Mouse (Mus musculus) limb, embryonic 10.5 days (tissue): ENCODE data around the gene Diras1. TPM values are rescaled to one million over a fixed set of nuclear protein-coding genes. Genes with fewer than 3 reads are reported as not detected.

ENCODE experiments used
- DNase-seq: peaks from one replicate; pipeline ENCODE4 v3.0.0-alpha.2; 2017; ENCODE audit warnings: low spot score
- H3K27ac ChIP-seq: fragments of 300-500 bp; sonication (generic); 2 replicates; pipeline ENCODE4 v1.5.1; 2016; ENCODE audit warnings: mild to moderate bottlenecking
- H3K27me3 ChIP-seq: fragments of 300-500 bp; sonication (generic); 2 replicates; pipeline ENCODE4 v1.6.1; 2016; ENCODE audit warnings: low read depth, mild to moderate bottlenecking; ENCODE audit not compliant: poor library complexity, severe bottlenecking
- H3K36me3 ChIP-seq: fragments of 300-500 bp; sonication (generic); 2 replicates; pipeline ENCODE4 v1.6.1; 2016; ENCODE audit warnings: mild to moderate bottlenecking, moderate library complexity
- H3K4me1 ChIP-seq: fragments of 300-500 bp; sonication (generic); 2 replicates; pipeline ENCODE4 v1.6.1; 2016
- H3K4me3 ChIP-seq: fragments of 300-500 bp; sonication (generic); 2 replicates; pipeline ENCODE4 v1.5.1; 2016; ENCODE audit warnings: mild to moderate bottlenecking, moderate library complexity
- H3K9me3 ChIP-seq: fragments of 300-500 bp; sonication (generic); replicated peaks from 2 replicates; pipeline ENCODE4 v1.6.1; 2016; ENCODE audit warnings: mild to moderate bottlenecking
- WGBS: fragments of 180-500 bp; shearing (Covaris S2); methylation state at CpG from one replicate; pipeline ENCODE4 v1.1.7; 2016; 5-methylcytosine and 5-hydroxymethylcytosine counted together
- polyA plus RNA-seq: library from polyadenylated mRNA; unstranded; fragments of >200 nt; fragmentation: Nextera tagmentation; extraction: Ambion mirVana; gene quantifications from 2 replicates; pipeline ENCODE4 v1.2.1, GENCODE M21; 2016

Gene Diras1
- polyA plus RNA-seq, 1 experiment from 2014 or later, result 0.18 TPM

- WGBS, result 72% methylated on average over 10 of the region's 10 CpGs
- Histone ChIP-seq H3K4me1 (peaks cover 27% of the 10 kb centered on the region), H3K27me3 (peaks cover 35% of the 10 kb centered on the region), H3K27ac (no peak overlapping the region), H3K36me3 (no peaks in the 10 kb centered on the region), H3K9me3 (no peaks in the 10 kb centered on the region), H3K4me3 (no peak overlapping the region)
- DNase-seq, result no peak
Observed at GRCm38 (mm10) chr10:81001161-81001560, 24.3 kb downstream of the Diras1 start.

GRCm38 (mm10) chr10:81000197-81001062 lies 25.0 kb downstream of the Diras1 start:
- Histone ChIP-seq H3K4me1 (peaks cover 27% of the 10 kb centered on the region), H3K4me3 (0 out of 2 replicates have a peak overlapping the region, but pooled peaks have one; percentile 13), H3K36me3 (no peaks in the 10 kb centered on the region), H3K27me3 (peaks cover 35% of the 10 kb centered on the region), H3K9me3 (no peaks in the 10 kb centered on the region), H3K27ac (no peak overlapping the region)
- WGBS, result 49% methylated on average over 28 of the region's 28 CpGs
- no peak for DNase-seq

- Histone ChIP-seq H3K27ac (peak overlapping the region; percentile 34; the same call in 1 of the 2 replicates), H3K4me1 (peaks cover 26% of the 10 kb centered on the region), H3K4me3 (peak overlapping the region; percentile 13; the same call in 1 of the 2 replicates), H3K36me3 (no peaks in the 10 kb centered on the region), H3K27me3 (peaks cover 40% of the 10 kb centered on the region), H3K9me3 (no peaks in the 10 kb centered on the region)
- DNase-seq, result peak; percentile 87
- WGBS, result 34% methylated on average over 37 of the region's 37 CpGs
Observed at GRCm38 (mm10) chr10:80999362-81000196, 25.9 kb downstream of the Diras1 start.

GRCm38 (mm10) chr10:80998778-80999177 lies 26.7 kb downstream of the Diras1 start:
- H3K27me3 ChIP-seq, result peaks cover 48% of the 10 kb centered on the region
- H3K9me3 ChIP-seq, result no peaks in the 10 kb centered on the region
- H3K4me1 ChIP-seq, result peaks cover 23% of the 10 kb centered on the region
- H3K27ac ChIP-seq, result no peak overlapping the region
- 19% methylated on average over 12 of the region's 12 CpGs for WGBS
- peak; percentile 72 for DNase-seq
- no peaks in the 10 kb centered on the region for H3K36me3 ChIP-seq
- H3K4me3 ChIP-seq, result no peak overlapping the region

- H3K4me1 ChIP-seq, result peaks cover 23% of the 10 kb centered on the region
- peaks cover 55% of the 10 kb centered on the region for H3K27me3 ChIP-seq
- no peak overlapping the region for H3K4me3 ChIP-seq
- H3K27ac ChIP-seq, result no peak overlapping the region
- H3K36me3 ChIP-seq, result no peaks in the 10 kb centered on the region
- 49% methylated on average over 14 of the region's 14 CpGs for WGBS
- no peaks in the 10 kb centered on the region for H3K9me3 ChIP-seq
- DNase-seq, result no peak
Observed at GRCm38 (mm10) chr10:80998021-80998420, 27.4 kb downstream of the Diras1 start.

- H3K9me3 ChIP-seq, result no peaks in the 10 kb centered on the region
- no peaks in the 10 kb centered on the region for H3K36me3 ChIP-seq
- no peak for DNase-seq
- no peak overlapping the region for H3K4me3 ChIP-seq
- peaks cover 62% of the 10 kb centered on the region for H3K27me3 ChIP-seq
- no peak overlapping the region for H3K27ac ChIP-seq
- WGBS, result 84% methylated on average over 8 of the region's 8 CpGs
- H3K4me1 ChIP-seq, result peaks cover 23% of the 10 kb centered on the region
Observed at GRCm38 (mm10) chr10:80997332-80997731, 28.1 kb downstream of the Diras1 start.

GRCm38 (mm10) chr10:80996501-80996900 lies 29.0 kb downstream of the Diras1 start:
- H3K9me3 ChIP-seq, result no peaks in the 10 kb centered on the region
- H3K4me3 ChIP-seq, result no peak overlapping the region
- no peaks in the 10 kb centered on the region for H3K36me3 ChIP-seq
- H3K4me1 ChIP-seq, result peaks cover 19% of the 10 kb centered on the region
- WGBS, result 92% methylated on average over 8 of the region's 8 CpGs
- peaks cover 59% of the 10 kb centered on the region for H3K27me3 ChIP-seq
- DNase-seq, result no peak
- H3K27ac ChIP-seq, result no peak overlapping the region

GRCm38 (mm10) chr10:80995091-80995632 lies 30.3 kb downstream of the Diras1 start:
- DNase-seq, result peak; percentile 86
- Histone ChIP-seq H3K4me3 (no peak overlapping the region), H3K27me3 (peaks cover 52% of the 10 kb centered on the region), H3K27ac (no peak overlapping the region), H3K9me3 (no peaks in the 10 kb centered on the region), H3K36me3 (no peaks in the 10 kb centered on the region), H3K4me1 (peaks cover 9% of the 10 kb centered on the region)
- WGBS, result 15% methylated on average over 21 of the region's 21 CpGs

- WGBS, result 67% methylated on average over 4 of the region's 4 CpGs
- Histone ChIP-seq H3K9me3 (no peaks in the 10 kb centered on the region), H3K27ac (no peak overlapping the region), H3K36me3 (no peaks in the 10 kb centered on the region), H3K4me3 (no peak overlapping the region), H3K27me3 (peaks cover 52% of the 10 kb centered on the region), H3K4me1 (peaks cover 4% of the 10 kb centered on the region)
- no peak for DNase-seq
Observed at GRCm38 (mm10) chr10:80994621-80995020, 30.8 kb downstream of the Diras1 start.

- Histone ChIP-seq H3K27ac (no peak overlapping the region), H3K4me3 (no peak overlapping the region), H3K9me3 (no peaks in the 10 kb centered on the region), H3K36me3 (no peaks in the 10 kb centered on the region), H3K27me3 (peaks cover 55% of the 10 kb centered on the region), H3K4me1 (no peaks in the 10 kb centered on the region)
- DNase-seq, result no peak
- 75% methylated on average over 5 of the region's 5 CpGs for WGBS
Observed at GRCm38 (mm10) chr10:80993276-80993675, 32.2 kb downstream of the Diras1 start.

GRCm38 (mm10) chr10:80991945-80992344 lies 33.5 kb downstream of the Diras1 start:
- no peaks in the 10 kb centered on the region for H3K36me3 ChIP-seq
- H3K4me3 ChIP-seq, result no peak overlapping the region
- WGBS, result 92% methylated on average over 1 of the region's 1 CpGs
- H3K27ac ChIP-seq, result no peak overlapping the region
- no peaks in the 10 kb centered on the region for H3K9me3 ChIP-seq
- no peak for DNase-seq
- H3K4me1 ChIP-seq, result peaks cover 5% of the 10 kb centered on the region; the same call in 1 of the 2 replicates
- H3K27me3 ChIP-seq, result peaks cover 53% of the 10 kb centered on the region

- DNase-seq, result no peak
- H3K4me3 ChIP-seq, result no peak overlapping the region
- H3K27me3 ChIP-seq, result peaks cover 60% of the 10 kb centered on the region
- H3K36me3 ChIP-seq, result no peaks in the 10 kb centered on the region
- WGBS, result 8% methylated on average over 3 of the region's 3 CpGs
- H3K27ac ChIP-seq, result no peak overlapping the region
- H3K9me3 ChIP-seq, result no peaks in the 10 kb centered on the region
- peaks cover 5% of the 10 kb centered on the region; the same call in 1 of the 2 replicates for H3K4me1 ChIP-seq
Observed at GRCm38 (mm10) chr10:80991007-80991406, 34.5 kb downstream of the Diras1 start.
